Mouse (Mus musculus): Measurements from ENCODE around the gene Pecam1.

The Pecam1 gene

GRCm38 (mm10) chr11:106750121-106750751 lies at the start of gene Pecam1:
Pecam1 (minus strand) TSS chr11:106750628.
- DNase-seq (ENCODE audit: low read depth), result peak; percentile 92

- DNase-seq (ENCODE audit: low read depth), result no peak
These were observed 45.3 kb upstream of the Pecam1 start for GRCm38 (mm10) chr11:106795679-106796078.

GRCm38 (mm10) chr11:106793846-106794245 lies 43.4 kb upstream of the Pecam1 start:
- no peak for DNase-seq (ENCODE audit: low read depth)

GRCm38 (mm10) chr11:106789649-106790048 lies 39.2 kb upstream of the Pecam1 start:
- peak; percentile 33 for DNase-seq (ENCODE audit: low read depth)

GRCm38 (mm10) chr11:106788775-106789459 lies 38.5 kb upstream of the Pecam1 start, which contains the start of the genes Ddx5 and Cep95:
Ddx5 (minus strand) TSS chr11:106789185.
Cep95 (plus strand) TSS chr11:106789252.
- peak; percentile 100 for DNase-seq (ENCODE audit: low read depth)

- peak; percentile 99 for DNase-seq (ENCODE audit: low read depth)
These were observed 37.8 kb upstream of the Pecam1 start for GRCm38 (mm10) chr11:106788026-106788774.

- peak; percentile 88 for DNase-seq (ENCODE audit: low read depth)
These were observed 37.0 kb upstream of the Pecam1 start for GRCm38 (mm10) chr11:106787131-106788025.

GRCm38 (mm10) chr11:106785043-106785442 lies 34.6 kb upstream of the Pecam1 start:
- peak; percentile 55 for DNase-seq (ENCODE audit: low read depth)

- DNase-seq (ENCODE audit: low read depth), result peak; percentile 62
These were observed 34.0 kb upstream of the Pecam1 start for GRCm38 (mm10) chr11:106784476-106784875.

GRCm38 (mm10) chr11:106782841-106783764 lies 32.7 kb upstream of the Pecam1 start:
- peak; percentile 70 for DNase-seq (ENCODE audit: low read depth)

- DNase-seq (ENCODE audit: low read depth), result peak; percentile 63
These were observed 31.8 kb upstream of the Pecam1 start for GRCm38 (mm10) chr11:106782271-106782670.

- peak; percentile 68 for DNase-seq (ENCODE audit: low read depth)
These were observed 30.3 kb upstream of the Pecam1 start for GRCm38 (mm10) chr11:106780590-106781220.

- DNase-seq (ENCODE audit: low read depth), result no peak
These were observed 29.6 kb upstream of the Pecam1 start for GRCm38 (mm10) chr11:106780089-106780425.

- DNase-seq (ENCODE audit: low read depth), result peak; percentile 99
These were observed 29.1 kb upstream of the Pecam1 start, which contains the start of gene Polg2 for GRCm38 (mm10) chr11:106779388-106780088. Polg2 (minus strand) TSS chr11:106779537.

GRCm38 (mm10) chr11:106778589-106779387 lies 28.4 kb upstream of the Pecam1 start:
- DNase-seq (ENCODE audit: low read depth), result no peak

- peak; percentile 48 for DNase-seq (ENCODE audit: low read depth)
These were observed 27.7 kb upstream of the Pecam1 start for GRCm38 (mm10) chr11:106778132-106778531.

GRCm38 (mm10) chr11:106777395-106777794 lies 27.0 kb upstream of the Pecam1 start:
- peak; percentile 52 for DNase-seq (ENCODE audit: low read depth)

- no peak for DNase-seq (ENCODE audit: low read depth)
These were observed 26.5 kb upstream of the Pecam1 start for GRCm38 (mm10) chr11:106776960-106777359.

GRCm38 (mm10) chr11:106773061-106773460 lies 22.6 kb upstream of the Pecam1 start:
- no peak for DNase-seq (ENCODE audit: low read depth)

Measured in naive thymus-derived CD4-positive, alpha-beta T cell, adult 2 months (primary cell).